Mouse (Mus musculus): Measurements from ENCODE around the gene Ttyh3.

The Ttyh3 gene

GRCm38 (mm10) chr5:140579771-140580170 is 69.1 kb downstream of the Ttyh3 start:
- no peak for DNase-seq (ENCODE audit: extremely low read depth, low read depth, low spot score)

DNA sequence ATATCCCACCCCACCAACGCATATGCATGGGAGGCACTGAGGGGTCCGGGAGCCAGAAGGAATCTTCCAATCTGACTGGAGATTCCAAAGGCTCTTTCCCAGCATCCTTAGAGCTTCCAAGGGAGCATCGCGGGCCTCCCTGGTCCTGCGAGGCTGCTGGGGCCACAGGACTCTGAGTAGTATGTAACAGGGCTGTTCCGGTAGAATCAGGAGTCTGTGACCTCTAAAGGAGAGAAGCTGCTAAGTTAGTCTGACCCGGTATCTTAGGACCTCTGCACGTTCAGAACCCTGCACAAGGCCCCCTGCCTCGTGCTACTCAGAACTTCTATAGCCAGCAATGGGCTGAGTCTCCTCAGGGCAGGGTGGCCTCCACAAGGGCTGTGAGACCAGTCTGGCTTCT is 69.6 kb downstream of the Ttyh3 start:
- DNase-seq (ENCODE audit: extremely low read depth, low read depth, low spot score): no peak

GRCm38 (mm10) chr5:140575381-140575866 is 73.4 kb downstream of the Ttyh3 start:
- DNase-seq (ENCODE audit: extremely low read depth, low read depth, low spot score): no peak

- DNase-seq (ENCODE audit: extremely low read depth, low read depth, low spot score): no peak
Observed at GRCm38 (mm10) chr5:140572611-140573010, 76.2 kb downstream of the Ttyh3 start.

GRCm38 (mm10) chr5:140571673-140572072 is 77.2 kb downstream of the Ttyh3 start:
- peak; percentile 25 for DNase-seq (ENCODE audit: extremely low read depth, low read depth, low spot score)

DNA sequence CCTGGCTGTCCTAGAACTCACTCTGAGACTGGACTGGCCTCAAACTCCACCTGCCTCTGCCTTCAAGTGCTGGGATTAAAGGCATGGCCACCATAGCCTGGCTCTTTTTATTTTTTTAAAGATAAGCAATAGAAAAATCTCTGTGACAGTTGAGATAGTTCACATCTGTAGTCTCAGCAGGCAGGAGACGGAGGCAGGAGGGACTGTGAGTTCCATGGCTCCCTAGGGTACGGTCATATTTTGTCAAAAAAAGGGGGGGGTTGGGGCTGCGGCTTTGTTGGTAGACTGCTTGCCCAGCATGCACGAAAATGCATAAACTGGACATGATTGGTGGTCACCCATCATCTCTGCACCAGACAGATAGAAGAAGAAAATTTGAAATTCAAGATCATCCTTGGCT is 77.6 kb downstream of the Ttyh3 start:
- no peak for DNase-seq (ENCODE audit: extremely low read depth, low read depth, low spot score)

Data from fat pad, adult 2 months (tissue).